Mouse (Mus musculus) olfactory bulb, adult 2 months (tissue): ENCODE data around the gene Egfl8. TPM values are rescaled to one million over a fixed set of nuclear protein-coding genes. Genes with fewer than 3 reads are reported as not detected.

ENCODE experiments used
- H3K27ac ChIP-seq: fragments of 200-500 bp; 2 replicates; pipeline ENCODE4 v1.5.1; 2012; ENCODE audit warnings: low read depth, low read length; ENCODE audit not compliant: insufficient read depth
- H3K4me1 ChIP-seq: fragments of 200-500 bp; 2 replicates; pipeline ENCODE4 v1.6.1; 2012; ENCODE audit warnings: low read length; ENCODE audit not compliant: control insufficient read depth, insufficient read depth
- H3K4me3 ChIP-seq: fragments of 200-500 bp; 2 replicates; pipeline ENCODE4 v1.5.1; 2012; ENCODE audit warnings: mild to moderate bottlenecking, low read depth, low read length, moderate library complexity; ENCODE audit not compliant: insufficient read depth
- CTCF ChIP-seq: fragments of 200-500 bp; IDR thresholded peaks from 2 replicates; pipeline ENCODE4 v1.5.1; 2012; ENCODE audit warnings: low read depth, mild to moderate bottlenecking, low read length, moderate library complexity; ENCODE audit not compliant: insufficient read depth
- POLR2A ChIP-seq: fragments of 200-500 bp; IDR thresholded peaks from 2 replicates; pipeline ENCODE4 v1.6.1; 2012; ENCODE audit warnings: mild to moderate bottlenecking, low read depth, low read length, moderate library complexity; ENCODE audit not compliant: insufficient read depth
- WGBS: fragments of 180-500 bp; shearing (Covaris S2); methylation state at CpG from one replicate; pipeline ENCODE4 v1.1.7; 2018; 5-methylcytosine and 5-hydroxymethylcytosine counted together
- polyA plus RNA-seq: library from polyadenylated mRNA; stranded (reverse); fragments of >200 nt; gene quantifications from 2 replicates; pipeline ENCODE4 v1.2.4, GENCODE M21; 2012; ENCODE audit warnings: low replicate concordance; ENCODE audit not compliant: missing spikeins, insufficient read depth, insufficient read length

Egfl8 gene
- polyA plus RNA-seq, 1 experiment = not detected

- H3K4me1 ChIP-seq = peaks cover 25% of the 10 kb centered on the region
- WGBS = 13% methylated on average over 32 of the region's 32 CpGs
- no peak overlapping the region for H3K27ac ChIP-seq
- TF ChIP-seq CTCF (no peak), POLR2A (no peak)
- peak overlapping the region; percentile 61 for H3K4me3 ChIP-seq
Measured at GRCm38 (mm10) chr17:34606186-34607039, 9.4 kb downstream of the Egfl8 start.

GRCm38 (mm10) chr17:34605609-34606008 is 10.2 kb downstream of the Egfl8 start:
- no peak for TF ChIP-seq CTCF
- TF ChIP-seq POLR2A = peak; percentile 95
- WGBS = 0% methylated on average over 30 of the region's 30 CpGs
- H3K4me3 ChIP-seq = peak overlapping the region; percentile 61
- H3K4me1 ChIP-seq = peaks cover 25% of the 10 kb centered on the region
- H3K27ac ChIP-seq = peak overlapping the region; percentile 94

- WGBS = 11% methylated on average over 24 of the region's 24 CpGs
- Histone ChIP-seq H3K27ac (peak overlapping the region; percentile 94), H3K4me1 (peaks cover 25% of the 10 kb centered on the region), H3K4me3 (peak overlapping the region; percentile 61)
- TF ChIP-seq CTCF (no peak), POLR2A (no peak)
Measured at GRCm38 (mm10) chr17:34604511-34605237, 11.1 kb downstream of the Egfl8 start.

GRCm38 (mm10) chr17:34604061-34604508 is 11.7 kb downstream of the Egfl8 start, which contains the start of gene Agpat1:
Gene Agpat1 (plus strand): TSS chr17:34604262.
- WGBS = under 1% methylated on average over 35 of the region's 35 CpGs
- H3K4me1 ChIP-seq = peaks cover 25% of the 10 kb centered on the region
- H3K4me3 ChIP-seq = peak within 1 kb of the TSS; percentile 63
- peak within 1 kb of the TSS; percentile 94 for H3K27ac ChIP-seq
- TF ChIP-seq CTCF (no peak), POLR2A (peak; percentile 76)

- TF ChIP-seq CTCF = no peak
- peak; percentile 34; the same call in 1 of the 2 replicates for TF ChIP-seq POLR2A
- Histone ChIP-seq H3K4me3 (peak within 1 kb of the TSS; percentile 63), H3K27ac (peak within 1 kb of the TSS; percentile 94), H3K4me1 (peaks cover 21% of the 10 kb centered on the region)
- under 1% methylated on average over 30 of the region's 30 CpGs for WGBS
Measured at GRCm38 (mm10) chr17:34603375-34604060, 12.3 kb downstream of the Egfl8 start, which contains the start of gene Rnf5. Gene Rnf5 (minus strand): TSS chr17:34603690.

GRCm38 (mm10) chr17:34601796-34602195 is 14.0 kb downstream of the Egfl8 start:
- WGBS = 85% methylated on average over 12 of the region's 12 CpGs
- Histone ChIP-seq H3K4me3 (no peak overlapping the region), H3K4me1 (peaks cover 12% of the 10 kb centered on the region), H3K27ac (no peak overlapping the region)
- TF ChIP-seq POLR2A (no peak), CTCF (no peak)

- Histone ChIP-seq H3K4me1 (peaks cover 11% of the 10 kb centered on the region), H3K27ac (no peak overlapping the region), H3K4me3 (no peak overlapping the region)
- WGBS = 69% methylated on average over 9 of the region's 9 CpGs
- no peak for TF ChIP-seq POLR2A
- no peak for TF ChIP-seq CTCF
Measured at GRCm38 (mm10) chr17:34599891-34600290, 15.9 kb downstream of the Egfl8 start.

- Histone ChIP-seq H3K4me3 (no peak within 1 kb of the TSS), H3K27ac (no peak within 1 kb of the TSS), H3K4me1 (peaks cover 23% of the 10 kb centered on the region)
- 25% methylated on average over 6 of the region's 6 CpGs for WGBS
- TF ChIP-seq POLR2A (no peak), CTCF (no peak)
Measured at GRCm38 (mm10) chr17:34597566-34598095, 18.1 kb downstream of the Egfl8 start, which contains the start of gene Ager. Gene Ager (plus strand): TSS chr17:34597862.

- Histone ChIP-seq H3K27ac (no peak overlapping the region), H3K4me3 (no peak overlapping the region), H3K4me1 (peaks cover 28% of the 10 kb centered on the region)
- WGBS = 73% methylated on average over 8 of the region's 8 CpGs
- no peak for TF ChIP-seq CTCF
- TF ChIP-seq POLR2A = no peak
Measured at GRCm38 (mm10) chr17:34596098-34596497, 19.7 kb downstream of the Egfl8 start.
